Mouse (Mus musculus) bone marrow macrophage, adult 2 months (primary cell): ENCODE results near the gene Akap13.

Source experiments
- CTCF ChIP-seq: IDR thresholded peaks from 2 replicates; pipeline ENCODE4 v1.5.1; 2012; ENCODE audit warnings: low read depth, mild to moderate bottlenecking, low read length, moderate library complexity
- POLR2A ChIP-seq: IDR thresholded peaks from 2 replicates; pipeline ENCODE4 v1.6.1; 2012; ENCODE audit warnings: mild to moderate bottlenecking, low read depth, low read length, borderline replicate concordance

GRCm38 (mm10) chr7:75627831-75628230 lies 172.5 kb downstream of the Akap13 start:
- TF ChIP-seq CTCF (no peak), POLR2A (no peak)
